Mouse (Mus musculus) regulatory T cell (primary cell): ENCODE measurements around the gene Ighmbp2.

Source experiments
- in situ Hi-C: fragments of 300-600 bp; cut with MboI, MseI; formaldehyde crosslinking; loops from one replicate; pipeline ENCODE4 v1.15.1; 2025; ENCODE audit warnings: high pct_unique_total_duplicates

Ighmbp2 gene

DNA sequence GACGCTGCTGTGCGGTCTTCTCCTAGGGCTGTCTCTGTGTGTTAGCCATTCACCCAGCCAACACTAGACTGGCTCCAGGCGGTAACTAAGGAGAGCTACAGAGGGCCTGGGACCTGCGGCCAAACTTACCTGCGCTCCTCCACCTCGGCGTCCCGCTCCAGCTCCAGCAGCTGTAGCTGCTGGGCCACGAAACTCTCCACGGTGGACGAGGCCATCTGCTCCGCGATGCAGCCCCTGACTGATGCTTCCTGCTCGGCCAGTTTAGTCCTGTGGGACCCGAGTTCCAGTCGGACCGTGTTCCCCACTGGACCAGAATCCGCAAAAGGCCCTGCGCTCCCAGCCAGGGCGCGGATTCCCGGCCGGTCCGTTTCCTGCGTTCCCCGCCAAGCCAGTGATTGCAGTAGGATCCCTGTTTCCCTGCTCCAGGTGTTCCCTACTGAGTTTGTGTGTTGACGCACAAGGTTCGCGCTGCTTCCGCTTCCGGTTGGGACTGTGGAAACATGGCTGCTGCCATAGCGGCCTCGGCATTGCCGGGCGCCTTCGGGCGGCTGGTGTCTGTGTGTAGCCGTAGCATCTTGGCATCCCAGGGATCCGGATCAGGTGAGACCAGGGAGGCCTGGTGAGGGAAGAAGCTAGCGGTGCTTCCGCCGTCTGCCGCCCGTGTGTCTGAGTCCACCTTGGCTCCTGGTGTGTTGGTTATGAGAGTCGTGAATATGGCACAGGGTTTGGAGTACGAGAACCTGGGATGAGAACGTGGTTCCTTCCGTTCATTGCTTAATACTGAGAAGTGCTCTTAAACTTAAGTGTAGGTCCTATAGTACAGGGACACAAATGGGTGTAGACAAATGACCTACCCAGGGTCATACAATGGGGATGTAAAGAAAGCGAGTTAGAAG, at the start of gene Ighmbp2, which contains the start of gene Mrpl21:
TSS of gene Ighmbp2 (minus strand) at position 446 of the 896 bp plus-strand sequence.
TSS of gene Mrpl21 (plus strand) at position 330 of the 896 bp plus-strand sequence.
- in situ Hi-C loops = loop anchor here (10.0 kb wide), 1 partner anchor 162 kb away; no protein-coding TSS in a partner anchor

GRCm38 (mm10) chr19:3326479-3327047, 43.7 kb upstream of the Ighmbp2 start:
- in situ Hi-C loops = loop anchor here (5.0 to 10.0 kb wide), 2 partner anchors 246 to 788 kb away; no protein-coding TSS in a partner anchor

DNA sequence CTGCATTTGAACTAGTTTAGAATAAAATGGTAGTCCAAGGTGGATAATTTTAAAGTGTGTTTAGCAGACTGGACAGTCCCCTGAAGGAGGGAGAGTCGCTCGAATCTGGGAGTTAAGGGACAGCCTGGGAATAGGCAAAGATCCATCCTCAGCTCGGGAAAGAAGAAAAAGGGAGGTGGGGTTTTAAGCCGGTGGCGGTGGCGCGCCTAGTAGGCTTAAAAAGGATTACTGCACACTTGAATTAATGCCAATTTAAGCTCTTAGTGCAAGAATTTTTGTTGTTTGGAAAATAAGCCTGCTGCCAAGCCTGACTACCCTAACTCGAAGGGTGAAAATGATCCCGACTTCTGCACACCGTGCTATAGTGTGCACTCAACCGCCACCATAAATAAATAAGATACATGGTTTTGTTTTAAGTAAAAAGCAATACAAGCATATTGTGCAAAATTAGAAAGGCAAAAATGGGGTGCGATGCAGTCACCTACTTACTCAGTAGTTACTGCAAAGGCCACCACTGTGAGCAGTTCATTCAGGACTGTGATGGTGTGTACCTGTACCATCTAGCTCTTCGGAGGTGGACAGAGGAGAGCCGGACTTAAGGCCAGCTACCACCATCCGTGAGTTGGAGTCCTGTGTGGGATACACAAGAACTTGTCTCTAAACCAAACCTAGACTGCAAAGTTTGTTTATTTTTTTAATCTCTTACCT, 43.1 kb upstream of the Ighmbp2 start:
- in situ Hi-C loops = loop anchor here (5.0 to 10.0 kb wide), 2 partner anchors 246 to 789 kb away; no protein-coding TSS in a partner anchor

DNA sequence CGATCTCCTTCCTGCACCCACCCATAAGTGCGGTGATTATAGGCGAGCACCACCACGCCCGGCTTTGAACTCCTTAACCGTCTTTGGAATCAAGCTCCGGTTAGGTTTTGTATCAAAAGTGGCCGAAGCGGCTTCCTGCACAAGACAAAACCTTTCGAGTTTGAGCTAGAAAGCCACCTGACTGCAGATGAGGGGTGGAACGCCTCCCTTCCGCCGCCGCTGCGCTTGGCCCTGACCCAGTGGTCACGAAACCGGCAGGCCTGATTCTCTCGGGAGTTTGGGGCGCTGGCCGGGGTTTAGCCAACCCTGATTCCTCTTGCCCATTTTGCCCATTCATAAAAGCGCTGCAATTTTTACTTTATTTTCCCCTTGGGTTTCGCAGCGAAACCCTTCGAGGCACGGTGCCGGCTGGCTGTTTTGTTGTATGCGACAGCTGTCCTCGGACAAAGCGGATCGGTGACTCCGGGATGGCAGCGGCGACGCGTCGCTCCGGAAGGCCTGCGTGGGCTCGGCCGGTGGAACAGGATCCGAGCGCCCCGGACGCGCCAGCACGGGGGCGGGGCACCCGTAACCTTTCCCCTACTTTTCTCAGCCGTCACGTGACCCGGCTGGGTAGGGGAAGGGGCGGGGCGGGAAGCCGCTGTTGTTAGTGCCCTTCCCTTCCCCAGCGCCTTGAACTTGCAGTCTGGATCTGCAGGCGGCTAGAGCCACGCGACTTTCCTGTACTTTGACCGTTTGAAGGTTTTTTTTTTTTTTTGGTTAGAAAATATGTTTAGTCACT, 42.3 kb upstream of the Ighmbp2 start:
- in situ Hi-C loops = loop anchor here (5.0 to 10.0 kb wide), 2 partner anchors 247 to 790 kb away; no protein-coding TSS in a partner anchor

GRCm38 (mm10) chr19:3324271-3324811, 41.5 kb upstream of the Ighmbp2 start:
- in situ Hi-C loops = loop anchor here (10.0 kb wide), 1 partner anchor 790 kb away; no protein-coding TSS in a partner anchor

DNA sequence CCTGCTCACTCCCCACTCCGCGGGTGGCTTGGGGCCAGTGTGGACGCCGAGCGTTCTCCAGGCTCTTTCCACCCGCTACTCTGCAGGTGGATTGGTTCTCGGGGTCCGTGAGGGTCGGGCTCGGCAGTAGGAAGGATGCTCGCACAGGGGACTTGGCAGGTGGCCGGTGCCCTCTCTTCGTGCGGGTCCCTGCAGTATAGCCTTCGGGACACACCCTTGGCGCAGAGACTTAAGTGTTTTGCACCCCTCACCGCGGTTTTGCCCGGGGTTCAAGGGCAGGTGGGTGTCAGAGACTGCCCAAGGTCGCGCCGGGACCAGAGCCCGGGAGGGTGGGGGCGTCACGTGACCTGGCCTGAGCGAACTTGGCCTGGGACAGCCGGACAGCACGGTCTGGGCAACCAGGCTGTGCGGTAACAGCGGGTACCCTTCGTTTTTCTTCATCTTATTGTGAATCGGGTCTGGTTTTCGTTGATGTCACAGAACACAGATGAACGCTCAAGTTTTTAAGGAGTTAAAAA, 41.0 kb upstream of the Ighmbp2 start:
- in situ Hi-C loops = loop anchor here (10.0 kb wide), 1 partner anchor 791 kb away; no protein-coding TSS in a partner anchor

DNA sequence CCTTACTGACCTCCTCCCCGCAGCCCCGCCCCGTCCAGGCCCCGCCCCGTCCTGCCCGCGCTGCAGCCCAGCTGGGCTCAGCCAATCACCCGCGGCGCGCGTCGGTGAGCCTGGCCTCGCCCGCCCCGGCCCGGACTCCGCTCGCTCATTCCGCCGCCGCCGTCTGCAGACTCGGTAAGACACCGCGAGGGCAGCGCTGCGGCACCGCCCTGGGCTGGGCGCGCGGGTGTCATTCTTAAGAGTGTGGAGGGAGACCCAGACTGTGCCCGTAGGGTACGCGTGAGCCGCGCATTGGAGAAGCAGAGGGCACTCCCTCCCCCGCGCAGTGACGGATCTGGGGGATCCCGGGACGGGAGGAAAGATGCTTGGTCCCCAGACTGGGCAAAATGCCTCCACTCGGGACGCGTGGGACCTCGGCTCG, 40.4 kb upstream of the Ighmbp2 start:
- in situ Hi-C loops = loop anchor here (10.0 kb wide), 1 partner anchor 792 kb away; no protein-coding TSS in a partner anchor

GRCm38 (mm10) chr19:3322261-3322969, 39.6 kb upstream of the Ighmbp2 start, which contains the start of gene Cpt1a:
Gene Cpt1a, plus strand, starts transcription at chr19:3322334.
- in situ Hi-C loops = loop anchor here (10.0 kb wide), 1 partner anchor 792 kb away; no protein-coding TSS in a partner anchor

GRCm38 (mm10) chr19:3321617-3322016, 38.8 kb upstream of the Ighmbp2 start:
- in situ Hi-C loops = loop anchor here (10.0 kb wide), 1 partner anchor 793 kb away; no protein-coding TSS in a partner anchor

GRCm38 (mm10) chr19:3320801-3321200, 38.0 kb upstream of the Ighmbp2 start:
- in situ Hi-C loops = loop anchor here (10.0 kb wide), 1 partner anchor 794 kb away; no protein-coding TSS in a partner anchor

GRCm38 (mm10) chr19:3320086-3320485, 37.3 kb upstream of the Ighmbp2 start:
- in situ Hi-C loops = loop anchor here (10.0 kb wide), 1 partner anchor 795 kb away; no protein-coding TSS in a partner anchor

DNA sequence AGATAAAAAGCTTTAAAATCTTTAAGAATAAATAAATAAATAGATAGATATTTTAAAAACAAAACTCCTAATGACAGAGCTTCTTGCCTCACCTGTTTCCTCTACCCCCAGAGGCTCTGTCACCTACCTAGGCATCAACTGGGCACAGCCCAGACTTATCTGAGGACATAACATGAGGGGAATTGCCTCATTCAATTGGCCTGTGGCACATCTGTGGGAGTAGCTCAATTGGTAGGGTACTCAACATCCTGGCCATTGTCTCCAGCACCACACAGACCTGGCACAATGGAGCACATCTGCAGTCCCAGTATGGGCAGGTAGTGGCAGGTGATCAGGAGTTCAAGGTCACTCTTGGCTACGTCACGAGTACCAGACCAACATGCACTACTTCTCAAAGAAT, 36.5 kb upstream of the Ighmbp2 start:
- in situ Hi-C loops = loop anchor here (5.0 kb wide), 1 partner anchor 42 kb away; no protein-coding TSS in a partner anchor

- in situ Hi-C loops = no loop called here
These were observed 24.5 kb upstream of the Ighmbp2 start for GRCm38 (mm10) chr19:3307175-3307949.

DNA sequence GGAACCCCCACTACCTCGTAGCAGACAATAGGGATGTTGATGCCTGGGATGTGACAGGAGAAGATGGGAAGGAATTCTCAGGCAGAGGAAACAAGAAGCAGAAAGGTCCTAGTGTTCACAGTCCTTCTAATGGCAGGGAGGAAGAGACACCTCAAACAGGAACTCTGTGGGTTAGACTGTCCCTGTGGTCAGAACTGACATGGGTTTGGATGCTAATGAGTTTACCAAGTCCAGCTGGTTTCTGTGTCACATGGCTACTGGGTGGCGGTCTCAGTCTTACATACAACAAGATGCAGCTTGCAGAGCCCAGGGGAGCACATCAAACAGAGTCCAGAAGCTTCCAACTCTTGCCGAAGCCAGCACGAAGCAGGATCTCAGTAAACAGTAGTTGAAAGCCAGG, 21.2 kb upstream of the Ighmbp2 start:
- in situ Hi-C loops = no loop called here

DNA sequence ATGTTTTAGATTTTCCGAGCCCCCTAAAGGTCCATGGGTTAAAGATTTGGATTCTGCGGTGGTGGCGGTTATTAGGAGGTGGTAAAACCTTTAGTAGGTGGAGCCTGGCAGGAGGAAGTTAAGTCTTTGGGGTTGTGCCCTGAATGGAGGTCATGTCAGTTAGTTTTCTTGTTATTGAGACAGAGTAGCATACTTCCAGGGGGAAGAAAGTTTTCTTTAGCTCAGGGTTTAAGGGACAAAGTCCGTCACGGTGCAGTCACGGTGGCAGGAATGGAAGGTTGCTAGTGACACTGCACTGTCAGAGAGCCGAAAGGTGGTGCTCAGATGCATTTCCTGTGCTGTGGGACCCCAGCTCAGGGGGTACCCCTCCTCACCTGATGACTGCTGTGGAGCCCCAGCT, 15.0 kb upstream of the Ighmbp2 start:
- in situ Hi-C loops = no loop called here

GRCm38 (mm10) chr19:3297034-3297433, 14.2 kb upstream of the Ighmbp2 start:
- in situ Hi-C loops = no loop called here

GRCm38 (mm10) chr19:3295245-3295644, 12.4 kb upstream of the Ighmbp2 start:
- in situ Hi-C loops = no loop called here

DNA sequence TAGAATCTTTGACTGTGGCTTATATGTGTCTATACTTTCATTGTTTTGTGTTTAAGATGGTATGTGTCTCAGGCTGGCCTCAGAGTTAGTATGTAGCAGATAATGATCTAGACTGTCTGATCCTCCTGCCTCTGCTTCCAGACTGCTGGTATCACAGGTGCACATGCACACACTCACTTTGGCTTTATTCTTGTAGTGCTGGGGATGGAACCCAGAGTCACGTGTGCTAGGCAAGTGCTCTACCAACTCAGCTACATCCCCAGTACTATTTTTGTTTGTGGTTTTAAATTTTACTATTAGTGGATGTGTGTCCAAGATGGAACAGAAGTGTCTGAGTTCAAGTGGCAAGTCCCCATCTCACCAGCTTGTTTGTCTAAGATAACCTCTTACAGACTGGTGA, 10.2 kb upstream of the Ighmbp2 start:
- in situ Hi-C loops = no loop called here
